Comparison of ENCODE assay signal across 20 mouse cellular contexts in genomic region chr12:4278978-4279755, GRCm38 (mm10). TPM values are rescaled to one million over a fixed set of nuclear protein-coding genes. Genes with fewer than 3 reads are reported as not detected.
A peak's percentile ranks its signal among the peaks of the same experiment; 100 is the strongest.
DNase-seq lines count a peak whose midpoint lies in the region; ATAC-seq and TF ChIP-seq lines count a peak whose summit lies in the region.
"Had no signal": no experiment of that assay in that cellular context is flagged by ENCODE, and none has a peak within 500 bp of the region (broad histone marks: within the 10 kb centered on the region; RNA-seq: fewer than 3 reads in every experiment).

No protein-coding gene starts in this region.

- ATAC-seq in megakaryocyte, adult 5-6 weeks (ENCODE audit: poor library complexity, severe bottlenecking): peak; percentile 77
- ATAC-seq: hindbrain, postnatal 0 days; intestine, postnatal 0 days; liver, postnatal 0 days; lung, postnatal 0 days had no signal

- TF ChIP-seq CTCF in bone marrow, adult 2 months (IDR thresholded peaks at IDR 0.05; ENCODE audit: control insufficient read depth, insufficient read depth, low read length): no peak

- TF ChIP-seq POLR2A in bone marrow, adult 2 months (IDR thresholded peaks at IDR 0.05; ENCODE audit: borderline replicate concordance, control insufficient read depth, low read depth, low read length): no peak

- H3K4me3 ChIP-seq in bone marrow, adult 2 months (replicated peaks; ENCODE audit: control insufficient read depth, low read depth, low read length): no peak overlapping the region
- H3K4me3 ChIP-seq: hindbrain, embryonic 10.5 days; midbrain, embryonic 12.5 days had no signal

- peak overlapping the region; percentile 24; the same call in 1 of the 2 replicates for H3K27ac ChIP-seq in bone marrow, adult 2 months (ENCODE audit: control insufficient read depth, insufficient read depth, low read depth, low read length, poor library complexity)
- H3K27ac ChIP-seq: hindbrain, embryonic 10.5 days; hindbrain, postnatal 0 days; macrophage; midbrain, embryonic 12.5 days had no signal

- H3K4me1 ChIP-seq in bone marrow, adult 2 months (ENCODE audit: control insufficient read depth, insufficient read depth, low read length): no peaks in the 10 kb centered on the region; the same call in 1 of the 2 replicates
- H3K4me1 ChIP-seq: hindbrain, embryonic 10.5 days; midbrain, embryonic 12.5 days had no signal

- DNase-seq in 416B (ENCODE audit: low read depth): peak; percentile 47
- DNase-seq in CD4-positive, CD25-positive, alpha-beta regulatory T cell, adult 2 months (ENCODE audit: low read depth, low spot score): peak; percentile 4
- DNase-seq in frontal cortex, postnatal 25 days (ENCODE audit: low spot score in 2 of 2): no peak
- DNase-seq in adrenal gland, adult 18-20 months (ENCODE audit: low spot score in 2 of 2): no peak
- no peak for DNase-seq in kidney, postnatal 10 days
- no peak for DNase-seq in adrenal gland, adult (ENCODE audit: inconsistent age in 2 of 2, low spot score in 1 of 2)
- DNase-seq: adrenal gland, postnatal 25 days; cerebellum, adult 11 months; cerebellum, postnatal 10 days; layer of hippocampus, adult 9-11 months; liver, postnatal 0 days; retina, postnatal 1 day had no signal

- 45% methylated on average over 3 of the region's 3 CpGs for WGBS in bone marrow, adult 2 months

RNA-seq across cellular contexts. Expression of gene Cenpo, which starts 45.1 kb away (rescaled TPM):
- polyA plus RNA-seq in bone marrow, adult 2 months (2011; ENCODE audit: insufficient read depth, insufficient read length, low replicate concordance, missing spikeins): 9.2 and 14.9 TPM in 2 replicates
- total RNA-seq in megakaryocyte, adult 5-6 weeks (2015): 11.6 and 20.2 TPM in 2 replicates
- total RNA-seq in megakaryocyte, adult 5-6 weeks (2017): 28.9 and 34.8 TPM in 2 replicates
- total RNA-seq in adrenal gland, adult 18-20 months (2021): 1 to 10 TPM; 6.8 to 8.9 TPM

RNA-seq across cellular contexts. Expression of gene Ptrhd1, which starts 45.3 kb away (rescaled TPM):
- polyA plus RNA-seq in bone marrow, adult 2 months (2011; ENCODE audit: insufficient read depth, insufficient read length, low replicate concordance, missing spikeins): 3.0 and 5.4 TPM in 2 replicates
- total RNA-seq in megakaryocyte, adult 5-6 weeks (2015): 8.7 and 10.7 TPM in 2 replicates
- total RNA-seq in megakaryocyte, adult 5-6 weeks (2017): 7.4 and 7.8 TPM in 2 replicates
- total RNA-seq in adrenal gland, adult 18-20 months (2021): 1 to 10 TPM; 7.8 to 8.0 TPM

Comparison
In these comparisons a context has a peak if more than half of its experiments do, and no peak if none do; other contexts are left out.
1. DNase-seq: peak in 416B (single experiment) and CD4-positive, CD25-positive, alpha-beta regulatory T cell, adult 2 months (single experiment); none in frontal cortex, postnatal 25 days (0 of 2), adrenal gland, adult 18-20 months (0 of 2), kidney, postnatal 10 days (single experiment) and adrenal gland, adult (0 of 2).